ENCODE assay signal across 9 mouse cellular contexts in the genomic region with DNA sequence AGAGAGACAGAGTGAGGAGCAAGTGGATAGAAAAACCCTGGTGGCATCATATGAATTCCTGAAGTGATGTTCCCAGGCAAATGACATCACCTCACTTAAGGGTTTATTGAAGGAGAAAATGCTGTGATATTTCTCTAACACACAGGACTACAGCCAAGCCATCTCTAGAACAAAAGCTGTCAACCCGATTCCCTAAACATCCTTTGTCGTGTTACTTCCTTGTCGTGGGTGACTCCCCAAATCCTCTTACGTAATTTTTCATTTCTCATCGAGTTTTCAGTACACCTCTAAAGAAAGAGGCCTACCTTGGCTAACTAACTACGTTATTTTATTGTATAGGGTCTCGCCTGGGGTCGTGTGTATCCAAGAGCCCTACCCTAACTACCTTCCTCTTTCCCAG. TPM values are rescaled to one million over a fixed set of nuclear protein-coding genes. Genes with fewer than 3 reads are reported as not detected.
DNase-seq lines count a peak whose midpoint lies in the region; ATAC-seq and TF ChIP-seq lines count a peak whose summit lies in the region.
"Had no signal": no experiment of that assay in that cellular context is flagged by ENCODE, and none has a peak within 500 bp of the region (broad histone marks: within the 10 kb centered on the region; RNA-seq: fewer than 3 reads in every experiment).

No protein-coding gene starts in this region.

- TF ChIP-seq CTCF in small intestine, adult 2 months (IDR thresholded peaks at IDR 0.05; ENCODE audit: extremely low read depth, insufficient read length, insufficient replicate concordance, low read depth, low read length) = no peak

- no peak for DNase-seq in lung, postnatal 14 days
- DNase-seq in forebrain, embryonic 10.5 days (ENCODE audit: extremely low spot score, low spot score) = no peak
- DNase-seq in limb, embryonic 14.5 days (ENCODE audit: low spot score) = no peak
- DNase-seq in thymus, postnatal 36 days = no peak
- no peak for DNase-seq in spleen, postnatal 4 days (ENCODE audit: low spot score in 2 of 2)
- DNase-seq in kidney, adult 8-10 months = no peak
- DNase-seq: cerebellum, adult 9-10 months had no signal

- H3K36me3 ChIP-seq in lung, embryonic 16.5 days (ENCODE audit: control insufficient read depth, insufficient read depth, low read length) = peaks cover 9% of the 10 kb centered on the region; the same call in 1 of the 2 replicates
- H3K36me3 ChIP-seq in forebrain, embryonic 10.5 days (replicated peaks) = peaks cover 68% of the 10 kb centered on the region
- peaks cover 42% of the 10 kb centered on the region for H3K36me3 ChIP-seq in limb, embryonic 14.5 days (ENCODE audit: control insufficient read depth, insufficient read depth, low read length)
- H3K36me3 ChIP-seq in small intestine, adult 2 months (ENCODE audit: control insufficient read depth, insufficient read depth, low read length) = peaks cover 25% of the 10 kb centered on the region

- TF ChIP-seq POLR2A in limb, embryonic 14.5 days (IDR thresholded peaks at IDR 0.05; ENCODE audit: borderline replicate concordance, extremely low read depth, insufficient read depth, insufficient read length) = no peak
- TF ChIP-seq POLR2A in small intestine, adult 2 months (IDR thresholded peaks at IDR 0.05; ENCODE audit: low read depth, low read length) = no peak

- peak overlapping the region; percentile 80 for H3K4me3 ChIP-seq in lung, embryonic 16.5 days (ENCODE audit: low read length)
- H3K4me3 ChIP-seq in forebrain, embryonic 10.5 days = peak overlapping the region; percentile 96
- peak overlapping the region; percentile 87 for H3K4me3 ChIP-seq in limb, embryonic 14.5 days (replicated peaks; ENCODE audit: low read length)
- H3K4me3 ChIP-seq in small intestine, adult 2 months (ENCODE audit: low read depth, low read length) = peak overlapping the region; percentile 83

- ATAC-seq in lung, embryonic 16.5 days (ENCODE audit: low read depth) = no peak
- ATAC-seq in limb, embryonic 14.5 days (ENCODE audit: low FRiP score, low read depth) = no peak

- no peaks in the 10 kb centered on the region for H3K9me3 ChIP-seq in lung, embryonic 16.5 days (ENCODE audit: control insufficient read depth, low read length)
- no peaks in the 10 kb centered on the region for H3K9me3 ChIP-seq in forebrain, embryonic 10.5 days
- H3K9me3 ChIP-seq in limb, embryonic 14.5 days (ENCODE audit: control insufficient read depth, low read length) = no peaks in the 10 kb centered on the region

- H3K27me3 ChIP-seq in lung, embryonic 16.5 days (ENCODE audit: control insufficient read depth, insufficient read depth, low read depth, low read length) = no peaks in the 10 kb centered on the region
- H3K27me3 ChIP-seq in forebrain, embryonic 10.5 days (ENCODE audit: poor library complexity, severe bottlenecking) = no peaks in the 10 kb centered on the region
- no peaks in the 10 kb centered on the region for H3K27me3 ChIP-seq in limb, embryonic 14.5 days (ENCODE audit: control insufficient read depth, insufficient read depth, low read length)
- H3K27me3 ChIP-seq in small intestine, adult 2 months (ENCODE audit: control insufficient read depth, insufficient read depth, low read length) = no peaks in the 10 kb centered on the region

- H3K4me1 ChIP-seq in lung, embryonic 16.5 days (replicated peaks; ENCODE audit: control insufficient read depth, insufficient read depth, low read length) = peaks cover 51% of the 10 kb centered on the region
- peaks cover 54% of the 10 kb centered on the region for H3K4me1 ChIP-seq in forebrain, embryonic 10.5 days
- peaks cover 22% of the 10 kb centered on the region for H3K4me1 ChIP-seq in limb, embryonic 14.5 days (ENCODE audit: control insufficient read depth, insufficient read depth, low read length)
- H3K4me1 ChIP-seq in small intestine, adult 2 months (ENCODE audit: control insufficient read depth, insufficient read depth, insufficient read length, low read length) = peaks cover 21% of the 10 kb centered on the region; the same call in 1 of the 2 replicates

- WGBS in lung, embryonic 16.5 days = 23% methylated on average over 8 of the region's 8 CpGs
- 58% methylated on average over 8 of the region's 8 CpGs for WGBS in forebrain, embryonic 10.5 days
- 62% methylated on average over 8 of the region's 8 CpGs for WGBS in limb, embryonic 14.5 days
- 5% methylated on average over 8 of the region's 8 CpGs for WGBS in small intestine, adult 2 months

- peak overlapping the region; percentile 55 for H3K4me2 ChIP-seq in lung, embryonic 16.5 days (ENCODE audit: low read depth, low read length)
- peak overlapping the region; percentile 78 for H3K4me2 ChIP-seq in limb, embryonic 14.5 days (replicated peaks; ENCODE audit: low read depth, low read length, severe bottlenecking)

- peak overlapping the region; percentile 99 for H3K27ac ChIP-seq in lung, embryonic 16.5 days (ENCODE audit: low read length)
- H3K27ac ChIP-seq in forebrain, embryonic 10.5 days = peak overlapping the region; percentile 98
- no peak overlapping the region for H3K27ac ChIP-seq in limb, embryonic 14.5 days (replicated peaks; ENCODE audit: low read depth, low read length)
- H3K27ac ChIP-seq in small intestine, adult 2 months (ENCODE audit: insufficient read depth, low read depth, low read length) = peak overlapping the region; percentile 89

- peak overlapping the region; percentile 89 for H3K9ac ChIP-seq in lung, embryonic 16.5 days (ENCODE audit: low read length)
- H3K9ac ChIP-seq in limb, embryonic 14.5 days (ENCODE audit: low read depth, low read length, severe bottlenecking) = peak overlapping the region; percentile 75; the same call in 1 of the 2 replicates

RNA-seq across cellular contexts. Expression of a gene that starts 13.0 kb away (rescaled TPM):
- 11.4 and 13.2 TPM in 2 replicates for polyA plus RNA-seq in lung, embryonic 16.5 days (2015; fragmentation: Nextera tagmentation; extraction: Ambion mirVana)
- polyA plus RNA-seq in forebrain, embryonic 10.5 days (2016; fragmentation: Nextera tagmentation; extraction: Ambion mirVana) = 1.6 and 2.2 TPM in 2 replicates
- polyA plus RNA-seq in limb, embryonic 14.5 days (2012; rRNA removed) = 20.8 and 29.6 TPM in 2 replicates
- polyA plus RNA-seq in limb, embryonic 14.5 days (2014; fragmentation: Nextera tagmentation; extraction: Ambion mirVana) = 22.6 and 33.2 TPM in 2 replicates
- polyA plus RNA-seq in small intestine, adult 2 months (2012; rRNA removed) = 2.8 and 3.1 TPM in 2 replicates

RNA-seq across cellular contexts. Expression of a gene that starts 13.2 kb away (rescaled TPM):
- 738 and 739 TPM in 2 replicates for polyA plus RNA-seq in lung, embryonic 16.5 days (2015; fragmentation: Nextera tagmentation; extraction: Ambion mirVana)
- 408 and 417 TPM in 2 replicates for polyA plus RNA-seq in forebrain, embryonic 10.5 days (2016; fragmentation: Nextera tagmentation; extraction: Ambion mirVana)
- polyA plus RNA-seq in limb, embryonic 14.5 days (2012; rRNA removed) = 361 and 386 TPM in 2 replicates
- 718 and 721 TPM in 2 replicates for polyA plus RNA-seq in limb, embryonic 14.5 days (2014; fragmentation: Nextera tagmentation; extraction: Ambion mirVana)
- polyA plus RNA-seq in small intestine, adult 2 months (2012; rRNA removed) = 28.8 and 52.7 TPM in 2 replicates
